Mouse (Mus musculus) neural tube, embryonic 14.5 days (tissue): ENCODE measurements around the gene Rnf123. TPM values are rescaled to one million over a fixed set of nuclear protein-coding genes. Genes with fewer than 3 reads are reported as not detected.
A peak's percentile ranks its signal among the peaks of the same experiment; 100 is the strongest.

ENCODE experiments used
- ATAC-seq: fragments of 200-750 bp; cut with Nextera tagmentation; 2 replicates; pipeline ENCODE4 v1.8.0; 2017; ENCODE audit warnings: low read depth, mild to moderate bottlenecking, moderate TSS enrichment, moderate library complexity
- H3K27ac ChIP-seq: fragments of 300-500 bp; sonication (generic); 2 replicates; pipeline ENCODE4 v1.5.1; 2014; ENCODE audit warnings: low read depth, mild to moderate bottlenecking, control low read depth, low read length, moderate library complexity, mixed read lengths
- H3K27me3 ChIP-seq: fragments of 300-500 bp; sonication (generic); 2 replicates; pipeline ENCODE4 v1.6.1; 2014; ENCODE audit warnings: low read length; ENCODE audit not compliant: control insufficient read depth, insufficient read depth
- H3K36me3 ChIP-seq: fragments of 300-500 bp; sonication (generic); 2 replicates; pipeline ENCODE4 v1.6.1; 2014; ENCODE audit warnings: low read length, mixed read lengths; ENCODE audit not compliant: control insufficient read depth, insufficient read depth
- H3K4me1 ChIP-seq: fragments of 300-500 bp; sonication (generic); 2 replicates; pipeline ENCODE4 v1.6.1; 2014; ENCODE audit warnings: low read length; ENCODE audit not compliant: control insufficient read depth, insufficient read depth
- H3K4me2 ChIP-seq: fragments of 300-500 bp; sonication (generic); 2 replicates; pipeline ENCODE4 v1.6.1; 2014; ENCODE audit warnings: mild to moderate bottlenecking, low read depth, low read length, control low read depth
- H3K4me3 ChIP-seq: fragments of 300-500 bp; sonication (generic); 2 replicates; pipeline ENCODE4 v1.5.1; 2014; ENCODE audit warnings: low read depth, low read length, control low read depth, mixed read lengths
- H3K9ac ChIP-seq: fragments of 300-500 bp; sonication (generic); replicated peaks from 2 replicates; pipeline ENCODE4 v1.6.1; 2014; ENCODE audit warnings: low read depth, mild to moderate bottlenecking, control low read depth, low read length, mixed read lengths
- H3K9me3 ChIP-seq: fragments of 300-500 bp; sonication (generic); 2 replicates; pipeline ENCODE4 v1.6.1; 2016; ENCODE audit warnings: low read length; ENCODE audit not compliant: control insufficient read depth
- WGBS: fragments of 180-500 bp; shearing (Covaris S2); extraction: QIAGEN DNeasy Blood & Tissue Kit; methylation state at CpG from one replicate; pipeline ENCODE4 v1.1.7; 2014; 5-methylcytosine and 5-hydroxymethylcytosine counted together
- microRNA-seq: library from miRNA; unstranded; fragments of <30 nt; microRNA quantifications from one replicate; pipeline ENCODE4, GENCODE M21; 2016
- polyA plus RNA-seq: library from polyadenylated mRNA; unstranded; fragments of >200 nt; fragmentation: Nextera tagmentation; extraction: Ambion mirVana; gene quantifications from 2 replicates; pipeline ENCODE4 v1.2.1, GENCODE M21; 2014

The Rnf123 gene
- polyA plus RNA-seq, 1 experiment from 2014 or later = 47.7 TPM

DNA sequence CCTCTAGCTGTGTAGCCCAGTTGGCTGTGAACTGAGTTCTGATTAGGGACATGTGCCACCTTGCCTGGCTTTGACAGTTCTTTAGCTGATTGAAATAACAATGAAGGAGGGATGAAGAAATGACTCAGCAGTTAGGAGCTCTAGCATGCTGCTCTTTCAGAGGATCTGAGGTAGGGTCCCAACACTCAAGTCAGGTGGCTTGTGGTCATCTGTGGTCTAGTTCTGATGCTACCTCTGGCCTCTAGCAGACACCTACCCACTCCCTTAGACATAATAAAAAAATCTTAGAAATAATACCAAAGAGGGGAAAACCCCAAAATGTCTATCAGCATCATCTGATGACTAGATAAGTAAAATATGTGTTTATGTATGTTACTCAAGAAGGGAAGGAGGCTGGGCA lies 72.8 kb downstream of the Rnf123 start:
- no peak overlapping the region for H3K9ac ChIP-seq
- ATAC-seq = no peak
- no peaks in the 10 kb centered on the region for H3K27me3 ChIP-seq
- H3K9me3 ChIP-seq = no peaks in the 10 kb centered on the region
- no peak overlapping the region for H3K27ac ChIP-seq
- H3K4me2 ChIP-seq = no peak overlapping the region
- no peaks in the 10 kb centered on the region for H3K36me3 ChIP-seq
- 0 out of 2 replicates have a peak, but pooled peaks cover 2% of the 10 kb centered on the region for H3K4me1 ChIP-seq
- no peak overlapping the region for H3K4me3 ChIP-seq

DNA sequence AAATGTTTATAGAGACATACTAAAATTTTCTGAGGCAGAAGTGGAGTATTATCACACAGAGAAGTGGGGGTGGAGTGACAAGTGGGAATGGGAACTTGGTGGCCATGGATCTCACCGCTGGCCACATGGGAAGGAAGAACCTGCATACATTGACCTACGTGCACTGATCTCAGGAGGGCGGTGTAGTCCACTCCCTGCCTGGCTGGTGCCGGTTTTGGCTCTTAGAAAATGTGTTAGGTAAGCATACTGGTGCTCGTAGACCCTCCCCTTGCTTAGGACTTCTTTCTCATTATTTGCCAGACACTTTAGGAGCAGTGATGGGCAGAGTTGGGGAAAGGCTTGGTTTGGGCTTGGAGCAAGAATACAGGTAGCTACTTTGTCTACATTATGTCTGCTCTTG lies 75.1 kb downstream of the Rnf123 start:
- peaks cover 13% of the 10 kb centered on the region for H3K4me1 ChIP-seq
- no peak overlapping the region for H3K27ac ChIP-seq
- ATAC-seq = no peak
- H3K4me2 ChIP-seq = no peak overlapping the region
- H3K4me3 ChIP-seq = no peak overlapping the region
- H3K9me3 ChIP-seq = no peaks in the 10 kb centered on the region
- 91% methylated on average over 5 of the region's 5 CpGs for WGBS
- no peaks in the 10 kb centered on the region for H3K36me3 ChIP-seq
- H3K9ac ChIP-seq = no peak overlapping the region
- H3K27me3 ChIP-seq = no peaks in the 10 kb centered on the region

DNA sequence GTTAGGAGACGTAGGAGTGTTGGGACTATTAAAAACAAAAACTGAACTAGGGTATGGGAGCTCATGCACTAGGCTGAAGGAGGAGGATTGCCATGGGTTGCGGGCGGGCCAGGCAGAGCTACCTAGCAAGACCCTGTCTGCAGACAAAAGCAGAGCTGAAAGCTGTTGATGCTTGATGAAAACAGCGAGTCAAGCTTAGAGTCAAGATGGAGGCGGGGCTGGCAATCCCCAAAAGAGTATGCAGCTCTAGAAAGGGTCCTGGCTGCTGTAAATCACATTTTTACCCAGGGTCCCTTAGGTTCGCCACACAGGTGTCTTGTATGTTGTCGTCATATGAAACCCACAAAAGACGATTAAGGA lies 79.6 kb downstream of the Rnf123 start:
- no peaks in the 10 kb centered on the region for H3K27me3 ChIP-seq
- 10% methylated on average over 8 of the region's 8 CpGs for WGBS
- no peak for ATAC-seq

DNA sequence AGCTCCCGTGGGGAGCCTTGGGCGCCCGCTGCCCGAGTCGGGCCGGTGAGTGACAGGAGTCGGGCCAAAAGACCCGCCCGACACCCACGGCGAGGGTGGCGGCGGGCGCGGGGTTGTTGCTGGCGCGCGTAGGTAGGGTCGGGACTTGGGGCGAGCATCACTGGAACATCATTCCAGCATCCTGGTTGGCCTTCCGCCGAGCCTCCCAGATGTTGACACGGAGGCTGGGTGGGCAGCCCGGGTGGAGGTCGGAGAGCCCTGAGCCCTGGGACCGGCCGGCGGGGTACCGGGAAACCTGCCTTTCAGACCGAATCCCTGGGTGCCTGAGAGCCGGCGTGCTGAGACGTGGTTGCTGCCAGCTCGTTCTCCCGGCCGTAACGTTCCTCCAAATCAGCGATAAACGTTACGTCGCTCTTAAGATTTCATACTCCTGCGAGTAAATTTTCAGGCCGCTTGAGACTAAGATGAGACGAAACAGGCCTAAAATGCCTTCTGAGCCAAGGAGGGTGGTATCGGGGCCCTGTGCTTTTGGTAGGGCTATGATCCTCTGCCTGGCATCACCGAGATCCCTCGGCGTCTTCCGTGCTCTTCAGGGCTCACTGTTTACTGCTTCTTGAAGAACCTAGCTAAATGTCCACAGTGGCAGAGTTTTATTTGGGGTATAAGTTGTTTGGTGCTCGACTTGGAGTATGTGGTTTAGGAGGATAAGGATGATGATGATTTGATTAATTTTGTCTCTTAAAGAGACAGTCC lies 80.2 kb downstream of the Rnf123 start:
- Histone ChIP-seq H3K4me1 (peaks cover 17% of the 10 kb centered on the region), H3K4me3 (peak overlapping the region; percentile 97), H3K9ac (peak overlapping the region; percentile 93), H3K27ac (peak overlapping the region; percentile 91), H3K9me3 (no peaks in the 10 kb centered on the region), H3K36me3 (no peaks in the 10 kb centered on the region), H3K4me2 (peak overlapping the region; percentile 72), H3K27me3 (no peaks in the 10 kb centered on the region)
- peak; percentile 67 for ATAC-seq
- under 1% methylated on average over 50 of the region's 50 CpGs for WGBS

More for the DNA sequence above, 79.6 kb downstream of the Rnf123 start:
- Histone ChIP-seq H3K4me3 (peak overlapping the region; percentile 97), H3K36me3 (no peaks in the 10 kb centered on the region), H3K4me2 (peak overlapping the region; percentile 72), H3K27ac (peak overlapping the region; percentile 91; the same call in 1 of the 2 replicates), H3K9ac (peak overlapping the region; percentile 93), H3K4me1 (peaks cover 17% of the 10 kb centered on the region), H3K9me3 (no peaks in the 10 kb centered on the region)

DNA sequence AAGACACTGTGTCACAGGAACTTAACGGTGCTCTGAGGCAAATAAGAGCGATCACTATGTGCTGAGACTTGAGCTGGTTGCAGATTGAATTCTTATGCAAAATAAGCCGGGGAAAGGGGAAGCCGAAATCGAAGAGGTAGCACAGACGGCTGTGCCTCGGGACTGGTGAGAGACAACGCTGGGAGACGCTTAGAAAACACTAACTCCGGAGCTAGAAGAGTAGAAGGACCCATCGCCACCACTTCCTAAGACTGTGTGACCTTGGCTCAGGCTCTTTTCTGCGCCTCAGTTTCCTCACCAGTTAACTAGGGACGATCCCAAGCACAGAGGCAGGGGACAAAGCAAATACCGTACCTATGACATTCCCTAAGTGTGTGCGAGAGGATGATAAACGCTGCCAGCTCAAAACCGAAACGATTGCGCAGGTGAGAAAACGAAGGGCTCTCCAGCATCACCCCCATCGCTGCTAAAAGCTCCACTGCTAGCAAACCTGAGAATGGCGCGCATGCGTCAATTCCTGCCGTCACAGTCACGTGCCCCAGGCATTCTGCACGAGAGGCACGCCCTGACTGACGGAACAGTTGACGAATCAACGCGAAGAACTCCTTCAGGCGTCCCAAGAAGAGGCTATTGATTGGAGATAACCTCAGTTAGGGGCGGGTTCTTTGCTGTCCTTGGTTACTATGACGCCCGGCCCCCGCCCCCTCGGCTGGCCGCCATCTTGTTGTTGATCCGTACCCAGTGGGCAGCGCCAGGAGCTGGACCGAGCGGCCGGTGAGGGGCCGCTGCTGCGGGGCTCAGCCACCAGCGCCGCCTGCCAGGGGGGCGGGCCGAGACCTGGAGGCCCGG lies 81.0 kb downstream of the Rnf123 start, which contains the start of gene Ip6k1:
Gene Ip6k1 (plus strand): TSS at position 580 of the 849 bp plus-strand sequence.
- Histone ChIP-seq H3K27ac (peak within 1 kb of the TSS; percentile 91), H3K4me3 (peak within 1 kb of the TSS; percentile 97), H3K9ac (peak within 1 kb of the TSS; percentile 93), H3K27me3 (no peaks in the 10 kb centered on the region), H3K4me2 (peak within 1 kb of the TSS; percentile 77), H3K4me1 (peaks cover 17% of the 10 kb centered on the region), H3K9me3 (no peaks in the 10 kb centered on the region), H3K36me3 (no peaks in the 10 kb centered on the region)
- WGBS = under 1% methylated on average over 50 of the region's 51 CpGs
- ATAC-seq = peak; percentile 100

Small RNA genes lying within 50 kb of the gene (microRNA-seq; reads per million reads assigned to microRNA genes)
- gene Gm47303 (not detected), gene Mir7088 (not detected)

Other genes starting within 250 kb of the Rnf123 start
- gene Rbm6, start 210.1 kb downstream of the Rnf123 start, polyA plus RNA-seq = 87.1 and 96.0 TPM in 2 replicates
- gene Mon1a, start 195.2 kb downstream of the Rnf123 start, polyA plus RNA-seq = 21.3 and 23.4 TPM in 2 replicates
- 0.51 and 1.5 TPM in 2 replicates for gene Mst1r, start 176.5 kb downstream of the Rnf123 start, polyA plus RNA-seq
- not detected in 2 replicates for gene Actl11, start 154.9 kb downstream of the Rnf123 start, polyA plus RNA-seq
- 12.5 and 20.1 TPM in 2 replicates for gene Camkv, start 147.7 kb downstream of the Rnf123 start, polyA plus RNA-seq
- 5.1 and 5.7 TPM in 2 replicates for gene Traip, start 133.2 kb downstream of the Rnf123 start, polyA plus RNA-seq
- 2.0 and 8.2 TPM in 2 replicates for gene Uba7, start 107.8 kb downstream of the Rnf123 start, polyA plus RNA-seq
- gene Gm20661, start 100.3 kb downstream of the Rnf123 start, polyA plus RNA-seq = 0.58 and 1.8 TPM in 2 replicates
- 10.4 and 19.5 TPM in 2 replicates for gene Inka1, start 97.5 kb downstream of the Rnf123 start, polyA plus RNA-seq
- 1.2 and 4.5 TPM in 2 replicates for gene Cdhr4, start 90.8 kb downstream of the Rnf123 start, polyA plus RNA-seq
- gene Gm20662, start 87.0 kb downstream of the Rnf123 start, polyA plus RNA-seq = 0.94 TPM in 1 of 2 replicates, not detected in the other
- 53.6 and 63.5 TPM in 2 replicates for gene Ip6k1, start 80.8 kb downstream of the Rnf123 start, polyA plus RNA-seq
- gene Gmppb, start 34.1 kb downstream of the Rnf123 start, polyA plus RNA-seq = 19.5 and 21.2 TPM in 2 replicates
- gene Amigo3, start 30.2 kb downstream of the Rnf123 start, polyA plus RNA-seq = 2.8 and 3.5 TPM in 2 replicates
- 0.08 TPM in 1 of 2 replicates, not detected in the other for gene Mst1, start 2.9 kb downstream of the Rnf123 start, polyA plus RNA-seq
- 47.9 and 51.7 TPM in 2 replicates for gene Apeh, start 11.3 kb upstream of the Rnf123 start, polyA plus RNA-seq
- 16.0 and 17.9 TPM in 2 replicates for gene Bsn, start 107.0 kb upstream of the Rnf123 start, polyA plus RNA-seq
- 58.6 and 74.6 TPM in 2 replicates for gene Dag1, start 180.6 kb upstream of the Rnf123 start, polyA plus RNA-seq
- 130 and 165 TPM in 2 replicates for gene Nicn1, start 207.1 kb upstream of the Rnf123 start, polyA plus RNA-seq
- gene Amt, start 213.5 kb upstream of the Rnf123 start, polyA plus RNA-seq = 24.7 and 27.9 TPM in 2 replicates
- gene Rhoa, start 222.8 kb upstream of the Rnf123 start, polyA plus RNA-seq = 151 and 173 TPM in 2 replicates
- 55.2 and 60.8 TPM in 2 replicates for gene Tcta, start 222.8 kb upstream of the Rnf123 start, polyA plus RNA-seq